Mouse (Mus musculus): ENCODE measurements around the gene Sult2b1. TPM values are rescaled to one million over a fixed set of nuclear protein-coding genes. Genes with fewer than 3 reads are reported as not detected.

The Sult2b1 gene
- 0.30 and 0.81 TPM in 2 replicates for polyA plus RNA-seq (2014; fragmentation: Nextera tagmentation; extraction: Ambion mirVana)

DNA sequence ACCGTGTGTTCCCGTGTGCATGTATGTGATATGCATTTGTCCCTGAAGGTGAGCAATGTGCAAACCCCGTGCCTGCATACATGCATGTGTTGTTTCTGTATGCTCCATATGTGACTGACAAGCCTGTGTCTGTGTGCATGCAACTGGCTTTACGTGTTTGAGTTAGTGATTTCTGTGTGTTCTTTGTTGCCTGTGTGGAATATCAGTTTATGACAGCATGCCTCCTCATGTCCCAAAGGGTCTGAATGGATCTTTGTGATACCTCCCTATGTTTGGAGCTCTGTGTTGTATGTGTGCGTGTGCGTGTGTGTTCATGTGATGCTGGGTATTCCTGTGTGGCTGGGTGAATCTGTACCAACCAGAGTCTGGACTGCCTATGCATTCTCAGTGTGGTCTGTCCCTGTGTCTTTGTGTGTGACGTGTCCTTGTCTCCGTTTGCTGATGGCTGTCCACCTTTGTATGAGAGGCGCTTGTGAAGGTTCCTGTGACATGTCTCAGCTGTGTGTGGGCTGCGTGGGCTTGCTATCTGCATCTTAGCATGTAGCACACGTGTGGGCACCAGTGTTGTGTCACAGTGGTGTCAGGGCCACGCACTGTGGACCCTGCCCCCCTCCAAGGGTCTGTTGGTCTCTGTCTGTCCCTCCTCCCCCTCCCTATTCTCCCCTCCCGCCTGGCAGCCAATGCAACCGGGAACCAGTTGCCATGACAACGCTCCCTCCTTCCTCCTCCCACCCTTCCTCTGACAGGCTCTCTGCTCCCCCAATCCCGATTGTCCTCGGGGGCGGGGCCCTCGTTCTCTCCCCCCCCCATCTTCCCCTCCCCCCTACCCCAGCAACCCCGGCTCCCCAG is at the start of gene Sult2b1:
Gene Sult2b1 (minus strand): TSS at position 146 of the 849 bp plus-strand sequence.
- no peak for ATAC-seq (ENCODE audit: insufficient number of reproducible peaks, insufficient read depth, low FRiP score, low read depth)
- no peaks in the 10 kb centered on the region for H3K9me3 ChIP-seq (ENCODE audit: control insufficient read depth, low read length)
- 23% methylated on average over 20 of the region's 20 CpGs for WGBS
- H3K4me1 ChIP-seq (ENCODE audit: control insufficient read depth in 2 of 2, insufficient read depth in 2 of 2, low read length in 2 of 2): peaks cover 7 to 13% of the 10 kb centered on the region in 2 experiments; a peak in 2 of 4 replicates
- no peaks in the 10 kb centered on the region for H3K36me3 ChIP-seq (ENCODE audit: control insufficient read depth, insufficient read depth, low read length)
- peak within 1 kb of the TSS; percentile 60 to 65 for H3K4me3 ChIP-seq (ENCODE audit: control insufficient read depth in 1 of 2, insufficient read depth in 1 of 2, low read depth in 1 of 2, low read length in 2 of 2)
- peak within 1 kb of the TSS; percentile 73 for H3K9ac ChIP-seq (ENCODE audit: low read length)
- peaks cover 59% of the 10 kb centered on the region for H3K27me3 ChIP-seq (ENCODE audit: control insufficient read depth, insufficient read depth, low read length)
- no peak within 1 kb of the TSS for H3K27ac ChIP-seq (replicated peaks in 1 of 2; ENCODE audit: control insufficient read depth in 1 of 2, insufficient read depth in 1 of 2, low read depth in 2 of 2, low read length in 2 of 2)
- peak within 1 kb of the TSS; percentile 78 for H3K4me2 ChIP-seq (ENCODE audit: low read length)

DNA sequence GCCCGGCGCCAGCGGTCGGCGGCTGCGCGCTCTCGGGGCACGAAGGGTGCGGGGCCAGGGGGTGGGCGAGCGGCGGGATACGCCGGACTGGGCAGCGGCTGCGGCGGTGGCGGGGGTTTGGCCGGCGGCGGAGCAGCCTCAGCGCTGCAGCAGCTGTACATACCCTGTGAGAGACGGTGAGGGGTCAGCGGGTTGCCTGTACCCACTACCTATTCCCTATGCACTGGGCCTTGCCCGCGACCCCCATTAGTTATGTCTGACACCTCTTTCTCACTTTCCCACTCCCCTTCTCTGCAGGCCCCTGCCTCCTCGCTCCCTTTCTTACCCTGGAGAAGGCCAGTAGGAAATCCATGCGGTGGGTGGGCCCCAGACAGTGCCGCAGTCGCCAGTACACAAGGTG is 49.5 kb upstream of the Sult2b1 start:
- WGBS: 1% methylated on average over 27 of the region's 31 CpGs
- Histone ChIP-seq H3K27me3 (ENCODE audit: control insufficient read depth, insufficient read depth, low read length) (peaks cover 51% of the 10 kb centered on the region), H3K27ac (replicated peaks in 1 of 2; ENCODE audit: control insufficient read depth in 1 of 2, insufficient read depth in 1 of 2, low read depth in 2 of 2, low read length in 2 of 2) (no peak overlapping the region), H3K4me2 (ENCODE audit: low read length) (peak overlapping the region; percentile 66), H3K4me3 (ENCODE audit: control insufficient read depth in 1 of 2, insufficient read depth in 1 of 2, low read depth in 1 of 2, low read length in 2 of 2) (peak overlapping the region; percentile 45), H3K9ac (ENCODE audit: low read length) (peak overlapping the region; percentile 41; the same call in 1 of the 2 replicates), H3K9me3 (ENCODE audit: control insufficient read depth, low read length) (0 out of 2 replicates have a peak, but pooled peaks cover 3% of the 10 kb centered on the region), H3K4me1 (ENCODE audit: control insufficient read depth in 2 of 2, insufficient read depth in 2 of 2, low read length in 2 of 2) (peaks cover 3 to 20% of the 10 kb centered on the region in 2 experiments; a peak in 3 of 4 replicates), H3K36me3 (ENCODE audit: control insufficient read depth, insufficient read depth, low read length) (peaks cover 7% of the 10 kb centered on the region)
- ATAC-seq (ENCODE audit: insufficient number of reproducible peaks, insufficient read depth, low FRiP score, low read depth): no peak

DNA sequence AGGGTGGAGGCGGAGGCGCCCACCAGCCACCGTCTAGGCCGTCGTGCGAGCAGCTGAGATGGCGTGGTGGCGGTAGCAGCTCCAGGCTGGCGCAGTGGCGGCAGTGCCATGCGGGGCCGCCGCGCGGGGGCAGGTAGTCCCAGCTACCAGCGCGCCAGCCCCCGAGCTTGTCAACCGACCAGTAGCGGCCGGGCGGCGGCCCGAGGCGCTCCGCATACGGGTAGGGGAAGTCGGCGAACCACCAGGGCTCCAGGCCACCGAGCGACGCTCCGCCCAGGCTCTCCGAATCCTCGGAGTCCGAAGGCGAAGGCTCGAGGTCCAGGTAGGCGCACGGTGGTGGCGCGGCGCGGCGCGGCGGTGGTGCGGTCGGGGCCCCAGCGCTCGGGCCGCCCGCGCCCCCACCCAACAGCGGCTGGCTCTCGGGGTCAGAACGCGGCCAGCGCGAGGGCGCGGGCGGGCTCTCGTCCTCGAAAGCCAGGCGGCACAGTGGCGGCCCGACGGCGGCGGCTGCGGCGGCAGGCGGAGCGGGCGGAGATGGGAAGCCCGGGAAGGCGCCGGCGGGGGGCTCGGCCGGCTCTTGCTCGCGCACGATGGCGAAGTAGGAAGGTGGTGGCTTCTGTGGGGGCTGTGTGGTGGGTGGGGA is 48.8 kb upstream of the Sult2b1 start:
- Histone ChIP-seq H3K4me3 (ENCODE audit: control insufficient read depth in 1 of 2, insufficient read depth in 1 of 2, low read depth in 1 of 2, low read length in 2 of 2) (peak overlapping the region; percentile 45), H3K4me1 (ENCODE audit: control insufficient read depth in 2 of 2, insufficient read depth in 2 of 2, low read length in 2 of 2) (peaks cover 3 to 20% of the 10 kb centered on the region in 2 experiments; a peak in 3 of 4 replicates), H3K27ac (replicated peaks in 1 of 2; ENCODE audit: control insufficient read depth in 1 of 2, insufficient read depth in 1 of 2, low read depth in 2 of 2, low read length in 2 of 2) (no peak overlapping the region), H3K4me2 (ENCODE audit: low read length) (peak overlapping the region; percentile 66), H3K27me3 (ENCODE audit: control insufficient read depth, insufficient read depth, low read length) (peaks cover 51% of the 10 kb centered on the region), H3K9ac (ENCODE audit: low read length) (peak overlapping the region; percentile 41; the same call in 1 of the 2 replicates), H3K9me3 (ENCODE audit: control insufficient read depth, low read length) (0 out of 2 replicates have a peak, but pooled peaks cover 3% of the 10 kb centered on the region), H3K36me3 (ENCODE audit: control insufficient read depth, insufficient read depth, low read length) (peaks cover 13% of the 10 kb centered on the region)
- WGBS: under 1% methylated on average over 74 of the region's 86 CpGs
- no peak for ATAC-seq (ENCODE audit: insufficient number of reproducible peaks, insufficient read depth, low FRiP score, low read depth)

DNA sequence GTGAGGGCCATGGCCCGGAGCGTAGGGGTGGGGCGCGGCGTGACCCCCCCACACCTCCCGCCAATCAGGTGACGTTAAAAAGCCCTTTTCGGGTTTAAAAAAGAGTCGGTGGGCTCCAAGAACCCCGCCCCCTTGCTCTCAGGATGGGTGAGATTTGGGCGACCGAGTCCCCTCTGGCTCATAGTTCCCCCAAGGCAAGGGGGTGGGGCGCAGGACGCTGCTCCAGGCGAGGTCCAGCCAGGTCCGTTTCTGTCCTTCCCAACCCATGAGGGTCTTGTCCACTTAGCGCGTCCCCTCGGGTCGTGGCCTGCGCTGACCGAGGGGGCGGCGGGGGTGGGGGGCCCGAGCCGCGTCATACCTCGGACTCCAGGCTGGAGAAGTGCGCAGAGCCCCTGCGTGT is 48.0 kb upstream of the Sult2b1 start:
- peaks cover 51% of the 10 kb centered on the region for H3K27me3 ChIP-seq (ENCODE audit: control insufficient read depth, insufficient read depth, low read length)
- 0 out of 2 replicates have a peak, but pooled peaks cover 3% of the 10 kb centered on the region for H3K9me3 ChIP-seq (ENCODE audit: control insufficient read depth, low read length)
- no peak overlapping the region for H3K27ac ChIP-seq (replicated peaks in 1 of 2; ENCODE audit: control insufficient read depth in 1 of 2, insufficient read depth in 1 of 2, low read depth in 2 of 2, low read length in 2 of 2)
- H3K36me3 ChIP-seq (ENCODE audit: control insufficient read depth, insufficient read depth, low read length): peaks cover 22% of the 10 kb centered on the region
- 9% methylated on average over 29 of the region's 30 CpGs for WGBS
- no peak overlapping the region; the same call in 1 of the 2 replicates for H3K9ac ChIP-seq (ENCODE audit: low read length)
- H3K4me2 ChIP-seq (ENCODE audit: low read length): peak overlapping the region; percentile 66
- peak overlapping the region; percentile 45 for H3K4me3 ChIP-seq (ENCODE audit: control insufficient read depth in 1 of 2, insufficient read depth in 1 of 2, low read depth in 1 of 2, low read length in 2 of 2)
- peaks cover 3 to 20% of the 10 kb centered on the region in 2 experiments; a peak in 3 of 4 replicates for H3K4me1 ChIP-seq (ENCODE audit: control insufficient read depth in 2 of 2, insufficient read depth in 2 of 2, low read length in 2 of 2)
- no peak for ATAC-seq (ENCODE audit: insufficient number of reproducible peaks, insufficient read depth, low FRiP score, low read depth)

DNA sequence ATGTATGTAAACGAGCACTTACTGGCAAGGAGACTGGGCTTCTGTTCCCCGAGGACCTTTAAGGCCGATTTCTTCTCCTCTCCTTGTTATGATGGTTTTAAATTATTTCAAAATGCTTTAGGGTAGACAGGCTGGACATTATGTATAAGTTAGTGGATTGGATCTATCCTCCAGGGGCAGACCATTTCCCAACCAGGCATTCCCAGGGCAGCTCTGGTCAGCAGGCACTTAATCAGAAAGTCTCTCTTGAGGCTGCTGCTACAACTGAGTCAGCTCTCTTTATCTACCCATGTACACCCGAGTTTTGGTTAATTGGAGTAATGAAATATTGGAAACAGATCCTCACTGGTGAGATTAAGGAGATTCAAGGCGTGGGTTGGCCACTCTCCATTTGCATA is 46.7 kb upstream of the Sult2b1 start:
- Histone ChIP-seq H3K9me3 (ENCODE audit: control insufficient read depth, low read length) (no peaks in the 10 kb centered on the region), H3K9ac (ENCODE audit: low read length) (peak overlapping the region; percentile 83), H3K4me2 (ENCODE audit: low read length) (peak overlapping the region; percentile 74), H3K4me3 (ENCODE audit: control insufficient read depth in 1 of 2, insufficient read depth in 1 of 2, low read depth in 1 of 2, low read length in 2 of 2) (peak overlapping the region; percentile 68 to 82), H3K27ac (replicated peaks in 1 of 2; ENCODE audit: control insufficient read depth in 1 of 2, insufficient read depth in 1 of 2, low read depth in 2 of 2, low read length in 2 of 2) (no peak overlapping the region), H3K4me1 (ENCODE audit: control insufficient read depth in 2 of 2, insufficient read depth in 2 of 2, low read length in 2 of 2) (peaks cover 3 to 20% of the 10 kb centered on the region in 2 experiments; a peak in 3 of 4 replicates), H3K36me3 (ENCODE audit: control insufficient read depth, insufficient read depth, low read length) (peaks cover 35% of the 10 kb centered on the region), H3K27me3 (ENCODE audit: control insufficient read depth, insufficient read depth, low read length) (peaks cover 51% of the 10 kb centered on the region)
- WGBS: 24% methylated on average over 5 of the region's 5 CpGs
- no peak for ATAC-seq (ENCODE audit: insufficient number of reproducible peaks, insufficient read depth, low FRiP score, low read depth)

DNA sequence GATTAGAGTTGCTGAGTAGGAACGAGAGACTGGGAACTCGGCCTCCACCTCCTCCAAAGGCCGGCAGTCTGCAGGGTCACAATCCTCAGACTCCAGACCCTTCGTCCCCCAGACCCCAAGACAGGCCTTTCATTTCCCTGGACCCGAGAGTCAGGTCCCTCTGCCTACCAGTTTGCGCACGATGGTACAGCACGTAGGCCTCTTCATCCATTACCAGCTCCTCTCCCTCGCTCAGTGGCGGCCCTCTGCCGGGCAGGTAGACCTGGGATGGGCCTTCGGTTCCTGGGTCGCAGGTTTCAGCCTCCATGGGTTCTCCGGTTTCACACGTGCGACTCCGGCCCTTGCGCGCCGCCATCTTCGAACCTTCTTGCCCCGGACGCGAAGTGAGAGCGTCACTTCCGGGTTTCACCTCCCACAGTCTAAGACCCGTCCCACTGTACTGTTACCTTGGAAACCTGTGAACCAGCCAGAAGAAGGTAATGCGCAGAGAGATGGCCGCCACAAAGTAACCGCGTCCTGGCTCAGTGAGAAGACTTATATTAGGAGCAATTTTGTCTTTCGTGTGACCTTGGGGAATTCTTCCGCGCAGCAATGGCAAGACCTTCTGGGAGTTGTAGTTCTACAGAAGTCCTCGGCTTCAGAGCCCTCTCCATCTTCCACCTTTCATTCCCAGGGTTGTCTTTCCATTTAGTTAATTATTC is 46.1 kb upstream of the Sult2b1 start, which contains the start of gene Grwd1:
Gene Grwd1 (minus strand): TSS at position 518 of the 701 bp plus-strand sequence.
- peaks cover 40% of the 10 kb centered on the region for H3K36me3 ChIP-seq (ENCODE audit: control insufficient read depth, insufficient read depth, low read length)
- peak; percentile 51 for ATAC-seq (ENCODE audit: insufficient number of reproducible peaks, insufficient read depth, low FRiP score, low read depth)
- H3K4me3 ChIP-seq (ENCODE audit: control insufficient read depth in 1 of 2, insufficient read depth in 1 of 2, low read depth in 1 of 2, low read length in 2 of 2): peak within 1 kb of the TSS; percentile 68 to 82
- H3K9me3 ChIP-seq (ENCODE audit: control insufficient read depth, low read length): no peaks in the 10 kb centered on the region
- peak within 1 kb of the TSS; percentile 83 for H3K9ac ChIP-seq (ENCODE audit: low read length)
- peaks cover 3 to 20% of the 10 kb centered on the region in 2 experiments; a peak in 3 of 4 replicates for H3K4me1 ChIP-seq (ENCODE audit: control insufficient read depth in 2 of 2, insufficient read depth in 2 of 2, low read length in 2 of 2)
- under 1% methylated on average over 35 of the region's 35 CpGs for WGBS
- peak within 1 kb of the TSS; percentile 74 for H3K4me2 ChIP-seq (ENCODE audit: low read length)
- peak within 1 kb of the TSS; percentile 73 to 79 for H3K27ac ChIP-seq (replicated peaks in 1 of 2; ENCODE audit: control insufficient read depth in 1 of 2, insufficient read depth in 1 of 2, low read depth in 2 of 2, low read length in 2 of 2)
- H3K27me3 ChIP-seq (ENCODE audit: control insufficient read depth, insufficient read depth, low read length): peaks cover 46% of the 10 kb centered on the region

DNA sequence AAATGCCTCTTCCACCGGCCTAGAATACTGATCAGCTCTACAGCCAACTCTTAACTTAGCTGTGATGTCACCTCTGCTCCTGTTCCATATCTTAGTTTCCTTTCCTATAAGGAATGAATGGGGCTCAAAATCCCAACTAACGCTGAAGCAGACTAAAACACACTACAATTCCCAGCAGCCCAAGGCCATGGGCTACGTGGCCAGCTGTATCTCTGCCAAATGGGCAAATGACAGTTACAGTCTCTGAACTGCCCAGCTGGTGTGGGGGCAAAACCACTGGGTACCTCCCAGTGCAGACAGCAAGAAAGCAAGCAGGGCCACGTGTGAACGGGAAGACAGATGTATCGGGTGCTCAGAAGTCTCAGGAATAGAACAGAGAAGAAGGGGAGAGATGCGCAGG is 42.2 kb upstream of the Sult2b1 start:
- no peak for ATAC-seq (ENCODE audit: insufficient number of reproducible peaks, insufficient read depth, low FRiP score, low read depth)
- H3K4me1 ChIP-seq (ENCODE audit: control insufficient read depth in 2 of 2, insufficient read depth in 2 of 2, low read length in 2 of 2): peaks cover 3 to 8% of the 10 kb centered on the region in 2 experiments; a peak in 3 of 4 replicates
- H3K4me3 ChIP-seq (ENCODE audit: control insufficient read depth in 1 of 2, insufficient read depth in 1 of 2, low read depth in 1 of 2, low read length in 2 of 2): no peak overlapping the region
- H3K27me3 ChIP-seq (ENCODE audit: control insufficient read depth, insufficient read depth, low read length): peaks cover 7% of the 10 kb centered on the region
- no peak overlapping the region for H3K4me2 ChIP-seq (ENCODE audit: low read length)
- H3K9ac ChIP-seq (ENCODE audit: low read length): no peak overlapping the region
- H3K36me3 ChIP-seq (ENCODE audit: control insufficient read depth, insufficient read depth, low read length): peaks cover 69% of the 10 kb centered on the region
- no peak overlapping the region for H3K27ac ChIP-seq (replicated peaks in 1 of 2; ENCODE audit: control insufficient read depth in 1 of 2, insufficient read depth in 1 of 2, low read depth in 2 of 2, low read length in 2 of 2)
- WGBS: 91% methylated on average over 7 of the region's 7 CpGs
- no peaks in the 10 kb centered on the region for H3K9me3 ChIP-seq (ENCODE audit: control insufficient read depth, low read length)

Data from heart, embryonic 14.5 days (tissue).